Mouse (Mus musculus) C2C12 (cell line): ENCODE measurements around the gene Atp8a2. TPM values are rescaled to one million over a fixed set of nuclear protein-coding genes. Genes with fewer than 3 reads are reported as not detected.

Experiments
- H3K27me3 ChIP-seq: one replicate; pipeline ENCODE4 v1.6.1; 2011; ENCODE audit not compliant: control insufficient read depth, insufficient read depth, insufficient read length
- H3K36me3 ChIP-seq: one replicate; pipeline ENCODE4 v1.6.1; 2011; ENCODE audit not compliant: control insufficient read depth, insufficient read depth
- H3K4me3 ChIP-seq: one replicate; pipeline ENCODE4 v1.5.1; 2011; ENCODE audit warnings: mild to moderate bottlenecking, control low read depth; ENCODE audit not compliant: poor library complexity, insufficient read depth, severe bottlenecking
- H3K79me2 ChIP-seq: one replicate; pipeline ENCODE4 v1.6.1; 2011; ENCODE audit not compliant: control insufficient read depth, insufficient read depth
- H3K79me3 ChIP-seq: one replicate; pipeline ENCODE4 v1.6.1; 2011; ENCODE audit warnings: low read depth, control low read depth
- H3ac ChIP-seq: one replicate; pipeline ENCODE3; 2011; ENCODE audit warnings: low read depth; ENCODE audit not compliant: control insufficient read depth, insufficient read length
- CEBPB ChIP-seq: IDR thresholded peaks from one replicate; pipeline ENCODE4 v1.6.1; 2011; ENCODE audit warnings: low read depth, mild to moderate bottlenecking, control low read depth, moderate library complexity
- CTCF ChIP-seq: IDR thresholded peaks from one replicate; pipeline ENCODE4 v1.5.1; 2011; ENCODE audit not compliant: control insufficient read depth, insufficient read depth, insufficient read length
- FOSL1 ChIP-seq: IDR thresholded peaks from one replicate; pipeline ENCODE4 v1.8.0; 2011; ENCODE audit warnings: mild to moderate bottlenecking, low read length; ENCODE audit not compliant: poor library complexity, insufficient read depth, severe bottlenecking
- MAX ChIP-seq: IDR thresholded peaks from one replicate; pipeline ENCODE4 v1.6.1; 2011; ENCODE audit warnings: mild to moderate bottlenecking, control low read depth
- MYOD1 ChIP-seq: IDR thresholded peaks from one replicate; pipeline ENCODE4 v1.6.1; 2011; ENCODE audit warnings: low read depth; ENCODE audit not compliant: control insufficient read depth, insufficient read length
- MYOG ChIP-seq: IDR thresholded peaks from one replicate; pipeline ENCODE4 v1.6.1; 2011; ENCODE audit not compliant: control insufficient read depth, insufficient read length; ENCODE audit errors: extremely low read depth
- USF1 ChIP-seq: IDR thresholded peaks from one replicate; pipeline ENCODE4 v1.6.1; 2011; ENCODE audit warnings: low read depth, mild to moderate bottlenecking, control low read depth, moderate library complexity
- polyA plus RNA-seq: library from polyadenylated mRNA; unstranded; fragments of >200 nt; fragmentation: generic; extraction: Trizol; gene quantifications from one replicate; pipeline ENCODE4 v1.2.1, GENCODE M21; 2012; ENCODE audit warnings: missing spikeins

The Atp8a2 gene
- polyA plus RNA-seq, 1 experiment, result under 0.01 TPM

GRCm38 (mm10) chr14:59677598-59678003, 519.4 kb downstream of the Atp8a2 start:
- Histone ChIP-seq H3K79me2 (no peaks in the 10 kb centered on the region), H3K27me3 (peaks cover 9% of the 10 kb centered on the region), H3ac (no peak overlapping the region), H3K36me3 (no peaks in the 10 kb centered on the region), H3K4me3 (no peak overlapping the region), H3K79me3 (no peaks in the 10 kb centered on the region)
- no peak for TF ChIP-seq USF1
- TF ChIP-seq MYOG, result no peak
- no peak for TF ChIP-seq CTCF

- H3K36me3 ChIP-seq, result no peaks in the 10 kb centered on the region
- no peak overlapping the region for H3K4me3 ChIP-seq
- H3K79me2 ChIP-seq, result no peaks in the 10 kb centered on the region
- H3ac ChIP-seq, result no peak overlapping the region
- no peak for TF ChIP-seq MYOG
- TF ChIP-seq CEBPB, result no peak
- no peak for TF ChIP-seq MAX
- no peak for TF ChIP-seq FOSL1
- no peak for TF ChIP-seq CTCF
- no peak for TF ChIP-seq MYOD1
- no peak for TF ChIP-seq USF1
- H3K27me3 ChIP-seq, result peaks cover 11% of the 10 kb centered on the region
- H3K79me3 ChIP-seq, result no peaks in the 10 kb centered on the region
These were observed 521.6 kb downstream of the Atp8a2 start for GRCm38 (mm10) chr14:59675330-59675729.

GRCm38 (mm10) chr14:59674556-59674955, 522.4 kb downstream of the Atp8a2 start:
- Histone ChIP-seq H3K36me3 (no peaks in the 10 kb centered on the region), H3K79me3 (no peaks in the 10 kb centered on the region), H3K4me3 (no peak overlapping the region), H3K79me2 (no peaks in the 10 kb centered on the region), H3K27me3 (peaks cover 11% of the 10 kb centered on the region), H3ac (no peak overlapping the region)
- no peak for TF ChIP-seq CEBPB
- TF ChIP-seq MAX, result no peak

GRCm38 (mm10) chr14:59672893-59673515, 524.0 kb downstream of the Atp8a2 start:
- no peaks in the 10 kb centered on the region for H3K36me3 ChIP-seq
- peaks cover 8% of the 10 kb centered on the region for H3K27me3 ChIP-seq
- no peak overlapping the region for H3K4me3 ChIP-seq
- H3K79me3 ChIP-seq, result no peaks in the 10 kb centered on the region
- H3K79me2 ChIP-seq, result no peaks in the 10 kb centered on the region
- TF ChIP-seq CEBPB (no peak), CTCF (no peak), MYOD1 (no peak), MYOG (no peak), FOSL1 (no peak), USF1 (no peak), MAX (no peak)
- no peak overlapping the region for H3ac ChIP-seq

GRCm38 (mm10) chr14:59657098-59657497, 539.9 kb downstream of the Atp8a2 start:
- no peak overlapping the region for H3ac ChIP-seq
- H3K36me3 ChIP-seq, result no peaks in the 10 kb centered on the region
- TF ChIP-seq MYOD1, result no peak
- no peak for TF ChIP-seq USF1
- TF ChIP-seq CEBPB, result no peak
- TF ChIP-seq FOSL1, result no peak
- no peak for TF ChIP-seq CTCF
- TF ChIP-seq MYOG, result no peak
- TF ChIP-seq MAX, result no peak
- H3K27me3 ChIP-seq, result peaks cover 4% of the 10 kb centered on the region
- no peaks in the 10 kb centered on the region for H3K79me2 ChIP-seq
- no peaks in the 10 kb centered on the region for H3K79me3 ChIP-seq
- no peak overlapping the region for H3K4me3 ChIP-seq

GRCm38 (mm10) chr14:59656591-59656990, 540.4 kb downstream of the Atp8a2 start:
- Histone ChIP-seq H3K79me3 (no peaks in the 10 kb centered on the region), H3K4me3 (no peak overlapping the region), H3K79me2 (no peaks in the 10 kb centered on the region), H3K36me3 (no peaks in the 10 kb centered on the region), H3ac (no peak overlapping the region), H3K27me3 (peaks cover 4% of the 10 kb centered on the region)
- TF ChIP-seq USF1 (no peak), CEBPB (no peak), CTCF (no peak), FOSL1 (no peak), MYOD1 (no peak), MAX (no peak), MYOG (no peak)
